17 mouse cellular contexts compared by ENCODE assay signal in genomic region chr3:147966379-147966778, GRCm38 (mm10).
DNase-seq lines count a peak whose midpoint lies in the region; ATAC-seq lines count a peak whose summit lies in the region.
"Had no signal": no experiment of that assay in that cellular context is flagged by ENCODE, and none has a peak within 500 bp of the region (broad histone marks: within the 10 kb centered on the region; RNA-seq: fewer than 3 reads in every experiment).

No protein-coding gene starts in this region.

- no peak overlapping the region for H3K4me3 ChIP-seq in heart, embryonic 13.5 days
- no peak overlapping the region for H3K4me3 ChIP-seq in embryonic facial prominence, embryonic 14.5 days (ENCODE audit: low read depth, low read length)
- no peak overlapping the region for H3K4me3 ChIP-seq in hindbrain, embryonic 16.5 days (ENCODE audit: low read length)
- H3K4me3 ChIP-seq in midbrain, embryonic 15.5 days = no peak overlapping the region
- H3K4me3 ChIP-seq: lung, embryonic 15.5 days had no signal

- H3K9me3 ChIP-seq in heart, embryonic 13.5 days = no peaks in the 10 kb centered on the region
- no peaks in the 10 kb centered on the region for H3K9me3 ChIP-seq in embryonic facial prominence, embryonic 14.5 days (ENCODE audit: control insufficient read depth, low read length)
- no peaks in the 10 kb centered on the region for H3K9me3 ChIP-seq in hindbrain, embryonic 16.5 days (ENCODE audit: control insufficient read depth, low read length)
- H3K9me3 ChIP-seq in midbrain, embryonic 15.5 days = no peaks in the 10 kb centered on the region
- H3K9me3 ChIP-seq: lung, embryonic 15.5 days had no signal

- 44% methylated on average over 12 of the region's 12 CpGs for WGBS in heart, embryonic 13.5 days
- WGBS in embryonic facial prominence, embryonic 14.5 days = 42% methylated on average over 12 of the region's 12 CpGs
- 50% methylated on average over 12 of the region's 12 CpGs for WGBS in hindbrain, embryonic 16.5 days
- 26% methylated on average over 12 of the region's 12 CpGs for WGBS in midbrain, embryonic 15.5 days

- no peaks in the 10 kb centered on the region for H3K36me3 ChIP-seq in heart, embryonic 13.5 days
- no peaks in the 10 kb centered on the region for H3K36me3 ChIP-seq in embryonic facial prominence, embryonic 14.5 days (ENCODE audit: control insufficient read depth, insufficient read depth, low read length)
- no peaks in the 10 kb centered on the region for H3K36me3 ChIP-seq in hindbrain, embryonic 16.5 days (ENCODE audit: control insufficient read depth, insufficient read depth, low read length)
- H3K36me3 ChIP-seq in midbrain, embryonic 15.5 days (replicated peaks) = no peaks in the 10 kb centered on the region
- H3K36me3 ChIP-seq: lung, embryonic 15.5 days had no signal

- no peak overlapping the region for H3K9ac ChIP-seq in heart, embryonic 13.5 days
- no peak overlapping the region for H3K9ac ChIP-seq in embryonic facial prominence, embryonic 14.5 days (ENCODE audit: low read depth, low read length)
- no peak overlapping the region; the same call in none of the 2 replicates for H3K9ac ChIP-seq in hindbrain, embryonic 16.5 days (ENCODE audit: low read depth, low read length)
- H3K9ac ChIP-seq in midbrain, embryonic 15.5 days = no peak overlapping the region
- H3K9ac ChIP-seq: lung, embryonic 15.5 days had no signal

- H3K4me1 ChIP-seq in heart, embryonic 13.5 days = peaks cover 11% of the 10 kb centered on the region
- peaks cover 22% of the 10 kb centered on the region; the same call in 1 of the 2 replicates for H3K4me1 ChIP-seq in embryonic facial prominence, embryonic 14.5 days (ENCODE audit: control insufficient read depth, insufficient read depth, low read length)
- peaks cover 6% of the 10 kb centered on the region; the same call in 1 of the 2 replicates for H3K4me1 ChIP-seq in hindbrain, embryonic 16.5 days (ENCODE audit: control insufficient read depth, insufficient read depth, low read depth, low read length)
- peaks cover 32% of the 10 kb centered on the region for H3K4me1 ChIP-seq in midbrain, embryonic 15.5 days
- H3K4me1 ChIP-seq: lung, embryonic 15.5 days had no signal

- no peak overlapping the region for H3K27ac ChIP-seq in heart, embryonic 13.5 days (replicated peaks)
- no peak overlapping the region for H3K27ac ChIP-seq in embryonic facial prominence, embryonic 14.5 days (replicated peaks; ENCODE audit: low read depth, low read length)
- 0 out of 2 replicates have a peak overlapping the region, but pooled peaks have one; percentile 12 for H3K27ac ChIP-seq in hindbrain, embryonic 16.5 days (ENCODE audit: low read depth, low read length)
- peak overlapping the region; percentile 35 for H3K27ac ChIP-seq in midbrain, embryonic 15.5 days
- H3K27ac ChIP-seq: lung, embryonic 15.5 days had no signal

- H3K4me2 ChIP-seq in heart, embryonic 13.5 days = peak overlapping the region; percentile 1; the same call in 1 of the 2 replicates
- peak overlapping the region; percentile 24; the same call in 1 of the 2 replicates for H3K4me2 ChIP-seq in embryonic facial prominence, embryonic 14.5 days (ENCODE audit: low read depth, low read length)
- H3K4me2 ChIP-seq in hindbrain, embryonic 16.5 days (ENCODE audit: low read length) = peak overlapping the region; percentile 23
- no peak overlapping the region; the same call in 1 of the 2 replicates for H3K4me2 ChIP-seq in midbrain, embryonic 15.5 days
- H3K4me2 ChIP-seq: lung, embryonic 15.5 days had no signal

- no peaks in the 10 kb centered on the region for H3K27me3 ChIP-seq in heart, embryonic 13.5 days (replicated peaks)
- H3K27me3 ChIP-seq in embryonic facial prominence, embryonic 14.5 days (replicated peaks; ENCODE audit: control insufficient read depth, insufficient read depth, low read length) = no peaks in the 10 kb centered on the region
- no peaks in the 10 kb centered on the region for H3K27me3 ChIP-seq in hindbrain, embryonic 16.5 days (replicated peaks; ENCODE audit: control insufficient read depth, insufficient read depth, low read length)
- no peaks in the 10 kb centered on the region for H3K27me3 ChIP-seq in midbrain, embryonic 15.5 days (replicated peaks)
- H3K27me3 ChIP-seq: lung, embryonic 15.5 days had no signal

- DNase-seq in heart, adult 11 months = no peak
- peak; percentile 51 for DNase-seq in embryonic facial prominence, embryonic 14.5 days (ENCODE audit: low spot score)
- DNase-seq in adrenal gland, postnatal 4 days (ENCODE audit: low spot score in 2 of 2) = no peak
- no peak for DNase-seq in layer of hippocampus, postnatal 25 days (ENCODE audit: extremely low spot score in 1 of 2, low spot score in 1 of 2)
- DNase-seq in layer of hippocampus, adult 9-10 months (ENCODE audit: low spot score) = no peak
- DNase-seq: adrenal gland, adult 8-10 months; cerebellum, adult 11 months; embryo, embryonic 11 days; kidney, postnatal 36 days; thymus, adult 18-20 months had no signal

- no peak for ATAC-seq in heart, embryonic 13.5 days (ENCODE audit: extremely low read depth, insufficient number of reproducible peaks, low FRiP score, low TSS enrichment)
- ATAC-seq in embryonic facial prominence, embryonic 14.5 days (ENCODE audit: low read depth) = 0 out of 2 replicates have a peak, but pooled peaks have one; percentile 44
- ATAC-seq in hindbrain, embryonic 16.5 days = peak; percentile 72
- ATAC-seq in midbrain, embryonic 15.5 days (replicated peaks) = peak; percentile 69
- ATAC-seq: CD4-positive, CD25-positive, alpha-beta regulatory T cell, adult 4 months; inflammation-experienced regulatory T-cells, adult 6 months; Patski had no signal

Comparison
In these comparisons a context has a peak if more than half of its experiments do, and no peak if none do; other contexts are left out.
1. H3K27ac ChIP-seq: peak in hindbrain, embryonic 16.5 days (single experiment) and midbrain, embryonic 15.5 days (single experiment); none in heart, embryonic 13.5 days (single experiment) and embryonic facial prominence, embryonic 14.5 days (single experiment).